Mouse (Mus musculus) stomach, embryonic 14.5 days (tissue): ENCODE results near the gene Rhof. TPM values are rescaled to one million over a fixed set of nuclear protein-coding genes. Genes with fewer than 3 reads are reported as not detected.
"Not testable (repeated sequence)": the region's sequence is repeated elsewhere in the genome, so short reads cannot be mapped to it uniquely, and the experiment has no call there.

ENCODE experiments used
- ATAC-seq: fragments of 200-750 bp; cut with Nextera tagmentation; 2 replicates; pipeline ENCODE4 v1.8.0; 2017; ENCODE audit warnings: low read depth, moderate TSS enrichment; ENCODE audit not compliant: insufficient number of reproducible peaks, insufficient read depth, low FRiP score
- H3K27ac ChIP-seq: fragments of 300-500 bp; sonication (generic); 2 replicates; pipeline ENCODE4 v1.5.1; 2014; ENCODE audit warnings: mild to moderate bottlenecking, low read length, moderate library complexity, mixed read lengths
- H3K27me3 ChIP-seq: fragments of 300-500 bp; sonication (generic); 2 replicates; pipeline ENCODE4 v1.6.1; 2014; ENCODE audit warnings: low read length, control low read depth, mixed read lengths; ENCODE audit not compliant: control insufficient read depth, insufficient read depth
- H3K36me3 ChIP-seq: fragments of 300-500 bp; sonication (generic); 2 replicates; pipeline ENCODE4 v1.6.1; 2014; ENCODE audit warnings: mild to moderate bottlenecking, control low read depth, low read length, moderate library complexity, mixed read lengths; ENCODE audit not compliant: control insufficient read depth, insufficient read depth
- H3K4me1 ChIP-seq: fragments of 300-500 bp; sonication (generic); 2 replicates; pipeline ENCODE4 v1.6.1; 2014; ENCODE audit warnings: low read length, control low read depth, mixed read lengths; ENCODE audit not compliant: control insufficient read depth, insufficient read depth
- H3K4me2 ChIP-seq: fragments of 300-500 bp; sonication (generic); replicated peaks from 2 replicates; pipeline ENCODE4 v1.6.1; 2014; ENCODE audit warnings: low read depth, low read length, control low read depth
- H3K4me3 ChIP-seq: fragments of 300-500 bp; sonication (generic); 2 replicates; pipeline ENCODE4 v1.5.1; 2014; ENCODE audit warnings: low read depth, low read length, control low read depth
- H3K9ac ChIP-seq: fragments of 300-500 bp; sonication (generic); replicated peaks from 2 replicates; pipeline ENCODE4 v1.6.1; 2014; ENCODE audit warnings: low read depth, mild to moderate bottlenecking, control low read depth, low read length, moderate library complexity, mixed read lengths
- H3K9me3 ChIP-seq: fragments of 300-500 bp; sonication (generic); 2 replicates; pipeline ENCODE4 v1.6.1; 2016; ENCODE audit warnings: low read depth, low read length, control low read depth; ENCODE audit not compliant: control insufficient read depth
- WGBS: fragments of 180-500 bp; shearing (Covaris S2); extraction: QIAGEN DNeasy Blood & Tissue Kit; methylation state at CpG from one replicate; pipeline ENCODE4 v1.1.7; 2014; 5-methylcytosine and 5-hydroxymethylcytosine counted together
- polyA plus RNA-seq: library from polyadenylated mRNA; unstranded; fragments of >200 nt; fragmentation: Nextera tagmentation; extraction: Ambion mirVana; gene quantifications from 2 replicates; pipeline ENCODE4 v1.2.1, GENCODE M21; 2014

Rhof gene
- polyA plus RNA-seq, 1 experiment from 2014 or later, result 2.0 TPM

DNA sequence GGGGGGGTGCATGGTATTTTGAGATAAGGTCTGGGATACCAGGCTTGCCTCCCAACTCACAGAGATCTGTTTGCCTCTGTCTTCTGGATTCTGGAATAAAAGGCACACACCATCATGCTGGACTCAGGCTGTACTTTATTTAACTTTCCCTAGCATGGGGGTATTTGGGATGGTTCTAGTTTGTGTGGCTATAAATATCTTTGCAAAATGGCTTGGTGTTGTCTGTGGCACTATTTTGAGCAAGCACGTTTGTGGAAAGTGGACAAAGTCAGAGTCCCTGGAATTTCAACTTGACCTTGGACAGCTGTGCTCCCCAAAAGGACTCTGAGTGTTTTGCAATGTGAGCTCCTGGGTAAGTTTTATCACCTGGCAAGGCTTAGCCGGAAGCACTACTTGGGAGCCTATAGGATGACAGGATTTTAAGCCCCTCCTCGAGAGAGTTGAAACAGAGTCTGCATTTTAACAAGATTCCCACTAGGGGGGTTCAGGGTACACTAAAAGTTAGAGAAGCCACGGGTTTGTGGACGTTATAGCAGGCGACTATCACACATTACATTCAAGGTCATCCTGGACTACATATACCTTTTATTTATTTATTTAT lies 65.0 kb downstream of the Rhof start:
- H3K9me3 ChIP-seq, result no peaks in the 10 kb centered on the region
- no peaks in the 10 kb centered on the region for H3K27me3 ChIP-seq
- no peak overlapping the region for H3K27ac ChIP-seq
- 14% methylated on average over 6 of the region's 6 CpGs for WGBS
- no peak overlapping the region for H3K9ac ChIP-seq
- H3K36me3 ChIP-seq, result no peaks in the 10 kb centered on the region
- no peak overlapping the region for H3K4me2 ChIP-seq
- H3K4me3 ChIP-seq, result no peak overlapping the region
- H3K4me1 ChIP-seq, result no peaks in the 10 kb centered on the region
- ATAC-seq, result peak; percentile 33; the same call in 1 of the 2 replicates

- Histone ChIP-seq H3K27me3 (no peaks in the 10 kb centered on the region), H3K4me1 (0 out of 2 replicates have a peak, but pooled peaks cover 6% of the 10 kb centered on the region), H3K9ac (no peak overlapping the region), H3K27ac (no peak overlapping the region), H3K4me3 (no peak overlapping the region), H3K36me3 (no peaks in the 10 kb centered on the region), H3K4me2 (no peak overlapping the region), H3K9me3 (no peaks in the 10 kb centered on the region)
- ATAC-seq, result no peak
- whole genome bisulfite sequencing, result 28% methylated on average over 6 of the region's 6 CpGs
Measured at GRCm38 (mm10) chr5:123064207-123064606, 68.3 kb downstream of the Rhof start.

DNA sequence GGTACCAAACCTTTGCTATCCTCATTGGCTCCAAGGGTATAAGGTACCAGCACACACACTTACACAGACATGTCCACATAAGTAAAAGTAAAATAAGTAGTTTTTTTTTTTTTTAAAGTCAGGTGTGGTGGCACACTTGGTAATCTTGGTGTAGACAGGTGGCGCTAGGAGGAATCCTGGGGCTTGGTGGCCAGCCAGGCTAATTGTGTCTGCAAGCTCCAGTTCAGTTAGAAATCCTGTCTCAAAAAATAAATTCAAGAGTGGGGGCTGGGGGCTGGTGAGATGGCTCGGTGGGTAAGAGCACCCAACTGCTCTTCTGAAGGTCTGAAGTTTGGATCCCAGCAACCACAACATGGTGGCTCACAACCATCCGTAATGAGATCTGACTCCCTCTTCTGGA lies 69.4 kb downstream of the Rhof start:
- Histone ChIP-seq H3K4me2 (no peak overlapping the region), H3K9ac (no peak overlapping the region), H3K4me1 (0 out of 2 replicates have a peak, but pooled peaks cover 9% of the 10 kb centered on the region), H3K9me3 (no peaks in the 10 kb centered on the region), H3K27me3 (no peaks in the 10 kb centered on the region), H3K4me3 (no peak overlapping the region), H3K27ac (no peak overlapping the region), H3K36me3 (no peaks in the 10 kb centered on the region)
- ATAC-seq, result no peak
- WGBS, result 88% methylated on average over 3 of the region's 3 CpGs

GRCm38 (mm10) chr5:123061402-123061749 lies 71.1 kb downstream of the Rhof start:
- not testable (repeated sequence) for H3K27ac ChIP-seq, H3K27me3 ChIP-seq, H3K4me1 ChIP-seq, H3K9ac ChIP-seq, H3K4me2 ChIP-seq, H3K4me3 ChIP-seq, H3K36me3 ChIP-seq, ATAC-seq, H3K9me3 ChIP-seq
- WGBS, result 76% methylated on average over 5 of the region's 6 CpGs

- Histone ChIP-seq H3K4me3 (no peak overlapping the region), H3K9me3 (no peaks in the 10 kb centered on the region), H3K4me1 (0 out of 2 replicates have a peak, but pooled peaks cover 9% of the 10 kb centered on the region), H3K27me3 (no peaks in the 10 kb centered on the region), H3K36me3 (no peaks in the 10 kb centered on the region), H3K9ac (no peak overlapping the region), H3K27ac (peak overlapping the region; percentile 71), H3K4me2 (no peak overlapping the region)
- no peak for ATAC-seq
- 51% methylated on average over 9 of the region's 9 CpGs for WGBS
Measured at GRCm38 (mm10) chr5:123060706-123061401, 71.6 kb downstream of the Rhof start.

GRCm38 (mm10) chr5:123059757-123060520 lies 72.6 kb downstream of the Rhof start:
- no peak for ATAC-seq
- H3K27ac ChIP-seq, result peak overlapping the region; percentile 71
- no peaks in the 10 kb centered on the region for H3K27me3 ChIP-seq
- H3K4me1 ChIP-seq, result 0 out of 2 replicates have a peak, but pooled peaks cover 9% of the 10 kb centered on the region
- H3K9me3 ChIP-seq, result no peaks in the 10 kb centered on the region
- no peak overlapping the region for H3K4me3 ChIP-seq
- 0 out of 2 replicates have a peak overlapping the region, but pooled peaks have one; percentile 14 for H3K4me2 ChIP-seq
- H3K9ac ChIP-seq, result no peak overlapping the region
- WGBS, result 13% methylated on average over 14 of the region's 14 CpGs
- no peaks in the 10 kb centered on the region for H3K36me3 ChIP-seq

DNA sequence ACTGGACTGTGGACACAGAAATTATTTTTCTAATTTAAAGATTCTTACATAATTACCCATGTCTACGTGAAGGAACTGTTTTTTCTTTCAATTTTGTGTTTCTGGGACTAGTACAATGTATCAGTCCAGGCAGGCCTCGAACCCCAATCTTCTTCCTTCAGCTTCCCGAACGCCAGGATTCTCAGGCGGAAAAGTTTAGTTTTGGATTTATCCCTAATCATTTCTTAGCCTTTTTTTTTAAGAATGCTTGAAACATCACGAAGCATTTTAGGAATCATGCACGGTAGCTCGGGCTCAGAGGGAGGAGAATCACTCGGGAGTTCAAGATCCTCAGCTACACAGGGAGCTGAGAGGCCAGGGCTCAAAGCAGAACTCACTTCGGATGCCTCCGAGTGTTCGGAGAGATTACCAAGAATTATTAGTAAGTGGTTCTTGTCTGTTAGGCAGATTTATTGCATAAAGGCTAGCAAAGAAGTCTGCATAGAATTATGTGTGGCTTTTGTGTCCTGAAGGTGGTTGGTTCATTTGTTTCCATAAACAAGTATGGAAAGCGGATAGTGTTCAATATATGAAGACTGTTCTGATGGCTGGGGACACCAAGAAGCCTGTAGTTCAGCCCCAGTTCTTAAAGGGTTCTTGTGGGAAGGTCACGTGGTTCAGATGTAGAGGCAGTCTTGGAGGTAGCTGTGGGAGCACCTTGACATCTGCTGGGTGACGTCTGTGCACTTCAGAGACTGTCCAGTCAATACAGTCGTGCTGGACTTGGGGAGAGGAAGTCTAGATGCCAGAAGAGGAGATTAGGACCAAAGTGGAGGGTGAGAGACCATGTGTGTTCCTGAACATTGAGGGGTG lies 74.0 kb downstream of the Rhof start:
- H3K27ac ChIP-seq, result peak overlapping the region; percentile 44; the same call in 1 of the 2 replicates
- 0 out of 2 replicates have a peak, but pooled peaks cover 9% of the 10 kb centered on the region for H3K4me1 ChIP-seq
- H3K36me3 ChIP-seq, result no peaks in the 10 kb centered on the region
- H3K4me3 ChIP-seq, result peak overlapping the region; percentile 21
- H3K9me3 ChIP-seq, result no peaks in the 10 kb centered on the region
- peak overlapping the region; percentile 37 for H3K4me2 ChIP-seq
- 37% methylated on average over 16 of the region's 16 CpGs for WGBS
- peak overlapping the region; percentile 4; the same call in 1 of the 2 replicates for H3K9ac ChIP-seq
- no peaks in the 10 kb centered on the region for H3K27me3 ChIP-seq
- no peak for ATAC-seq
